Mouse (Mus musculus) skeletal muscle tissue, postnatal 0 days (tissue): ENCODE results near the gene Ccdc42. TPM values are rescaled to one million over a fixed set of nuclear protein-coding genes. Genes with fewer than 3 reads are reported as not detected.

Source experiments
- polyA plus RNA-seq: library from polyadenylated mRNA; unstranded; fragments of >200 nt; fragmentation: Nextera tagmentation; extraction: Ambion mirVana; gene quantifications from 2 replicates; pipeline ENCODE4 v1.2.1, GENCODE M21; 2015

The Ccdc42 gene
- polyA plus RNA-seq: 1.5 TPM in 1 of 2 replicates, not detected in the other

GRCm38 (mm10) chr11:68586721-68587120, at the start of gene Ccdc42:
Gene Ccdc42 (plus strand): TSS chr11:68587021.

GRCm38 (mm10) chr11:68555918-68556584, 30.8 kb upstream of the Ccdc42 start, which contains the start of gene Mfsd6l:
Gene Mfsd6l (plus strand): TSS chr11:68556186.

Other genes starting within 250 kb of the Ccdc42 start
- 7.9 and 9.0 TPM in 2 replicates for gene Ntn1, start 186.2 kb upstream of the Ccdc42 start, polyA plus RNA-seq
- 0.19 and 0.38 TPM in 2 replicates for gene Pik3r5, start 154.9 kb upstream of the Ccdc42 start, polyA plus RNA-seq
- gene Pik3r6, start 84.0 kb upstream of the Ccdc42 start, polyA plus RNA-seq: 2.4 and 4.1 TPM in 2 replicates
- 0.06 TPM in 1 of 2 replicates, not detected in the other for gene Mfsd6l, start 30.8 kb upstream of the Ccdc42 start, polyA plus RNA-seq
- gene Myh10, start 104.5 kb downstream of the Ccdc42 start, polyA plus RNA-seq: 20.5 and 21.7 TPM in 2 replicates